Mouse (Mus musculus) kidney, adult 9 months (tissue): ENCODE measurements at regions not wholly inside any gene's neighbourhood (a gene's known extent, or its start where the extent isn't known, plus 50 kb on each side); places are given as distances from the start of the nearest gene placed in this dataset.
A peak's percentile ranks its signal among the peaks of the same experiment; 100 is the strongest.

ENCODE experiments used
- DNase-seq: peaks from one replicate; pipeline ENCODE4 v3.0.0; 2022

- no peak for DNase-seq
Measured at GRCm38 (mm10) chr4:9218380-9218779, 979.5 kb upstream of the Car8 start.

- DNase-seq: no peak
Measured at GRCm38 (mm10) chr4:9208606-9209005, 969.8 kb upstream of the Car8 start.

DNA sequence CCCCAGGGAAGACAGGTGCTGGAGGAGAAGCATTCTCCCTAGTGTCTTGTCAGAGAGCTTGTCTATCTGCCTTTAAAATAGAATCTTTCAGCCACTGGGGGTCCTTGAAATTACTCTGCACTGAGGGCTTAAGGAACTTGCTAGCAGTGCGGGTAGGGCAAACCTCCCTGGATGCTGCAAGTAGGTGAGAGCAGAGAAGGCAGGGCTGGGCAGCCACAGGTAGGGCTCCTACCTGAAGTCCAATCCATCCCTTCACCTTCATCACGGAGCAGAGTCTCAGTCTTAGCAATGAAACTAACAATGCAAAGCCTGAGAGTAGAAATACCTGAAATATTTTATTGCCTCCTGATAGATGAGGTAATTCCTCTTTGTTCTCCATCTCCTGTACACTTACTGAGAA, 961.2 kb upstream of the Car8 start:
- no peak for DNase-seq

GRCm38 (mm10) chr4:9196435-9196834, 957.6 kb upstream of the Car8 start:
- DNase-seq: no peak

GRCm38 (mm10) chr4:9193121-9193520, 954.3 kb upstream of the Car8 start:
- no peak for DNase-seq

DNA sequence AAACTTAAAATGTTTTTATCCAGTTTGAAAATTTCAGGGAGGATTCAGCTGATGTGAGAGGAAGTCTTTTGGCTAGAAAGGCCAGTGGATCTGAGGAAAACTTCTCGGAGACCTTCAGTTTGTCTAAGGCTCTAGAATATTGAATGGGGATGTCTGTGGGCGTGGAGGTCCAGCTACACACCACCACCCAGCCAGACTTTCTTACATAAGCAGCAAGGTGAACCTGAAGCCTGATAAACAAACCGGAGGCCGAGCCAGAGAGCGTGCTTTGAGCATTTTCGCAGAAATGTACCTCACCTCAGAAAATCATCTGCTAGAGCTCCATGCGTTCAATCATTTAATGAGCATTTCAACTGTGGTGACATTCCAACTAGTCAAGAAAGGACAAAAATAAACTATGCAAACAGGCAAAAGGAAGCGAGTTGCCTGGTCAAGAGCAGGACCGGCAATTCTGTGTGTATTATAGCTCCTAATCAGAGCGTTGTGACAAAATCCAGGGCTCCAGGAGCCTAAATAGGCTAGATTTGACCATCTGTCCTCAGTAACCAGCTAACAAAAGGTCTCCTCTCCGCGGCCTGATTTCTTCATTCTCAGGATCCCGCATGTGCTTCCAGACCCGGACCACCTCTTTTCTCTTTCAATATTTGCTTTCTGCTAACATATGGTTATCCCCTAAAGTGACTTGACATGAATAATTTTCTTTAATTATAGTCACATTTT, 946.5 kb upstream of the Car8 start:
- DNase-seq: no peak

GRCm38 (mm10) chr4:9184451-9185121, 945.7 kb upstream of the Car8 start:
- DNase-seq: no peak

DNA sequence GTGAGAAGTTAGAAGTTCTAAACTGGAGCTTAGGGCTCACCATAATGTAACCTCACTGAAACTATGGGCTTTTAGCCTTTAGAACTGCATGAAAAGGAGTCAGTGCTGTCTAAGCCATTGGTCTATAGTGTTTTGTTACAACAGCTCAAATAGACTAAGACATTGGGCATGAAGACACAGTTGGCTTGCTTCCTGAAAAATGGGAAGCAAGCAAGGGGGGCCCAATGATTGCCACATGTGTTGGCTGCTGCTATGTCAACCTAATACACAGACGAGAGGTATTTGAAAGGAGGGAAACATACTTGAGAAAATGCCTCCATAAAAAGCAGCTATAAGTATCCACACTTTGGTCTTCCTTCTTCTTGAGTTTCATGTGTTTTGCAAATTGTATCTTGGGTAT, 935.5 kb upstream of the Car8 start:
- no peak for DNase-seq

- DNase-seq: no peak
Measured at GRCm38 (mm10) chr4:9162374-9162773, 923.5 kb upstream of the Car8 start.

- no peak for DNase-seq
Measured at GRCm38 (mm10) chr4:9161814-9162133, 922.9 kb upstream of the Car8 start.

GRCm38 (mm10) chr4:9161068-9161813, 922.4 kb upstream of the Car8 start:
- DNase-seq: no peak

DNA sequence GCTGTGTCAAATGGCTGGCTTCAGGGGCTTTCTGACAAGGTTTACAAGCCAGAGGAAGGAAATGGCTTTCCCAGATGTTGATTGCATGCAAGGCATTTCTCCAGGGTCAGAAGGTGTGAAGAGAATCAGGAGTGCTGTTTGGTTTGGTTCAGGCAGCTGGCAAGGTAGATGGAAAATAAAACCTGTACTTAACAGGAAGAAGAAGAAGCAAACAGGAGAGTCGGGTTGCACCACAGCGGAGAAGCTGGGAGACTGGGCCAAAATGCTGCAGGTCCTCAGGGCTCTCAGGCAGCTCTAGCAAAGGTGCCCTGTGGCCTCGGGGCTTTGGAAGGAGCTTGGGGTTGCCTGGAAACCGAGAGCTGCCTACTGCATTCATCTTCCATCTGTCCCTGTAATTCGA, 908.9 kb upstream of the Car8 start:
- no peak for DNase-seq

GRCm38 (mm10) chr4:9144226-9145215, 905.7 kb upstream of the Car8 start:
- DNase-seq: no peak

DNA sequence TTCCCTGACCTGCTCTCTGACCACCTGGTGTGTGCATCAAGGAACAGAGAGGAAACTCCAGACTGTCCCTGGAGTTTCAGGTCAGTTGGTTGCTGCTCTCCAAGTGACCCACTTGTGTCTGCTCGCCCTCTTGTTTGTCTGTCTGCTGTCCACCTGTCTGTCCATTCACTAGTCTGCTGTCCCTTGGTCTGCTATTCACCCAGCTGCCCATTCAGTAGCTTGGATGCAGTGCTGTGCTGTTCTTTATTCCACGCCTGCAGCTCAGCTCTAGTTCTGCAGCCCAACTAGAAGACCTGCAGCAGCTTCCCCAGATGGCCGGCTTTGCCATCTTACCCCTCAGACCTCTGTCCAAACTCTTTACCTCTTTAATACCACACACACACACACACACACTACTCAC, 904.2 kb upstream of the Car8 start:
- no peak for DNase-seq

DNA sequence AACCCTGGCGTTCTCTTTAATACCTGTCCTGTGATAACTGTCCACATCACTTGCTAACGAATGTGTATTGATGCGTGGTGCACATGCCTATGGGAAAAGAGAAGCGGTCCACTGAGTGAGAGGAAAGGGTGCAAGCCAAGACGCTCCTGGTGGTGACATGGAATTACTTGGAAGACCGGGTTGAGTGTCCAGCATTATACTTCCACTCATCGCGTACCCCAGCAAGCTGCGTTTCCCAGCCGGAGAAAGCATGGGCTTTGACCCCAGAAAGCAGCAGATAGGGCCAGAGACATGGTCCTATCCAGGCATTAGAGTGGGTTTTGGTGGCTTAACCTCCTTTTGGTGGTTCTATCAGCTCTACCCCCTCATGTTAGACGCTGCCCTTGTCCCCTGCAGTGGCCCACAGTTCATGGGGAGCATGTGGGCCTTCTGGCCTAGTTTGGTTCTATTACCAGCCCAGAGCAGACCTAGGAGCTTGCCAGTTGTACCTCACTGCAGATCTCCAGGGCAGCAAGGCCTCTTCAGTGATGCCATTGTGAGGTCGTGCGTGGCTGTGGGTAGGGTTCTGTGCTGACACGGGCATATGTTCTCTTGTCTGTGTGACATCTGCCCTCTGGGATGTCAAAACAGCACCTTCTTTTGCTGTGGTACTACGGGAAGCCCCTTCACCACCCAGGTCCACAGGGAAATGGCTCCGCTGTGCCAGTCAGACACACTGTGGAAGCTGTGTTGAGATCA, 903.3 kb upstream of the Car8 start:
- DNase-seq: no peak

GRCm38 (mm10) chr4:9140691-9141090, 901.9 kb upstream of the Car8 start:
- no peak for DNase-seq

GRCm38 (mm10) chr4:9136657-9137056, 897.8 kb upstream of the Car8 start:
- no peak for DNase-seq

DNA sequence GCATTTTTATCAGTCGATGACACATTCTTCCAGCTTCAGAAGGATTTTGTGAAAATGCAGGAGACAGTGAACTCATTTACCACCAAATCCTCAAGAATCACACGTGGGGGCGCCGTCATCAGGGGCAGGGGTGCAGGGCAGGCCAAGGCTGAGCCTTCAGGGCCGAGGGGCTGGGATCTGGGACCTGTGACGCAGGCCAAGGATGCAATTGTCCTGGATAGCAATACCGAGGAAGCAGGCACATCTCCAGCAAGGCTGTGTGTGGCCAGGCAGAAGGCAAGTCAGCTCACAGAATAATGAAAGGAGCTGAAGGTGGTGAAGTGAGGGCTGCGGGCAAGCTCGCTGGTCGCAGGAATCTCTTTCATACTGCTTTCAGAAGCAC, 897.3 kb upstream of the Car8 start:
- no peak for DNase-seq

GRCm38 (mm10) chr4:9135481-9136187, 896.8 kb upstream of the Car8 start:
- DNase-seq: peak; percentile 89

GRCm38 (mm10) chr4:9133695-9134094, 894.9 kb upstream of the Car8 start:
- DNase-seq: no peak

DNA sequence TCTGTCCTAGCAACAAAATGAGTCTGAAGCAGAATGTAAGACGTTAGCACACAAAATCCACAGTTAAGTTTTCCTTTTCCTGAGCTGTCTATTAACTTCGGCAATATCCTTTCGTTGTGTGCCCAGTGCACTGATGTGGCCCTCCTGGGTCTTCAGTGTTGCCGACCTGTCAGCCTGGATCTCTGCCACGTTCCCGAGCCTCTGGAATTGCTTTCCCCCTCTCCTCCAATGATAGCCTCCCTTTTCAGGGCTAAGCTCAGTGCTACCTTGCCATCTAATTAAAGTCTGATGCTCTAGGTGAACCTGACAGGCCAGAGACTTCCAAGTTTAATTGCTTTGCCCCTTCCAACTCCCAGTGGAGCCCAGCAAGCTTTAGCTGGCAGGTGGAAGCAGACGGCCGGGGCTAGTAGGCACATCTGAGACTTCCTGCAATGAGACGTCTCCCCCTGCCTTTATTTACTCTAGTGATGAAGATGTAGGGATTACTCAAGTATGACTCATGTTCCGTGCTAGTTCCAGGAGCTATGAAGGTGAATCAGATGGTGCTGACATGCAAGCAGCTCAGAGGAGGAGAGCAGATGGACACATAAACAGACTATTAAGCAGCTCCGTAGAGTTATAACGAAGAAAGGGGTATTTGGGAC, 894.3 kb upstream of the Car8 start:
- no peak for DNase-seq
